Mouse (Mus musculus) embryo, embryonic 9.5 days (tissue): ENCODE results near the gene Ptch2.

Experiments
- DNase-seq: peaks from one replicate; pipeline ENCODE4 v3.0.0-alpha.2; 2017; ENCODE audit errors: extremely low spot score

The Ptch2 gene

DNA sequence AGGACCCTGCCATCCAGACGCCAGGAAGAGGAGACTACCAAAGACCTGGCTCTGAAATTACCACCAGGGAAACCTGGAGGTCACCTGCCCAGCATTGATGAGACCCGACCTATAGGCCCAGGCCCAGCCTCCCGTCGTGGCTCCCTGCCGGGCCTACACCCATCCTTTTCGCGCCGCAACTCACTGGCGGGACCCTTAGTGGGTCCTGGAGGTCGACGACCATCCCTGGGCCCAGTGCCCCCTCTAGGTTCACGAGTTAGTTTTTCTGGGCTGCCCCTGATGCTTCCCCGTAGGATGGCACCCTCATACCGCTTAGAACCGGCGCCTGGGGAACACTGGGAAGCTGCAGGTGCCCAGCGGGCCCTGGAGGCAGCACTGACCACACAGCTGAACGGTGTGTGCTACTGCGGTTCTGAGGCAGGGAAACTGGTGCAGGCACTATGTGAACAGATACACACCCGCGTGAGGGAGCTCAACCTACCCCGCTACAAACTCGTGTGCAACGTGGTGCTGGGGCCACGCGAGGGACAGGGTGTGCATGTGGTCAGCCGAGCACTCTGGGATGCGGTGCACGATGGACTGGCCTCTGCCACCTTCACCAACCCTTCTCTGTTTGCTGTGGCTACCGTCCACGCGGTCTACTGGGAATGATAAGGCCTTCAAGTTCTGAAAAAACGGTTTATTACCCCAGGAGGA lies 32.3 kb downstream of the Ptch2 start:
- no peak for DNase-seq

DNA sequence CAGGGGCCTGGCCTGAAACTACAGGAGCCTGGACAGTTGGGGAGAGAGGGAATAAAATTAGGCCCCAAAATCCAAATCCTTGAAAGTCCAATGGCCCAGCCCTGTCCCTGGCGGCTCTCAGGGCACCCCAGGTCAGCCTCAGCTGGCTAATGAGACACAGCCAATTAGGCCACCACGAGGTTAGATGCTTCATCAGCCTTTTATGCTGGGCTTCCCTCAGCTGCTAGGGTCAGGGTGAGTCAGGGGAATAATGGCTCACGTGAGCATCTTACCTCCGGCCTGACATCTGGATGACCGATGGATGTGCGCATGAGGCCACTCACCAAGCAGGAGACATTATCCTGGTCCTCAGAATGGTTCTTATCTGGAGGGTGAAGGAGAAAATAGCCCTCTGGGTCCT lies 34.9 kb downstream of the Ptch2 start:
- DNase-seq: no peak

DNA sequence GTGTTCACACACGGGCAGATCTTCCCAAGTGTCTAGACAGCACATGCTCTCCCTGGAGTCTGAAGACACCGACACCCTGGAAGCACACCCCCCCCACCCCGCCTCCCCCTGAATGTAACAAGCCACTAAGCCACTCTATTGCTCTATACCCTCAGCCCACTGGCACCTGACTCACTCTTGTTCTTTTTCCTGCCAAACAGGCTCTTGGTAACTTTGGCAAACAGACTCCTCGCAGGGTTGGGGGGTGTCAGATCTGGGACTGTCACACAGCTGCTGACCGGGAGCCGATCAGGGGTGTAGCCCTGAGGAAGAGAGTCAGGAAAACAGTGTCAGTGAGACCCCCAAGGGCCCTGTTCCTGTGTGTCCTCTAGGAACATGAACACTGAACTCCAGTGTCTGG lies 35.3 kb downstream of the Ptch2 start:
- no peak for DNase-seq

DNA sequence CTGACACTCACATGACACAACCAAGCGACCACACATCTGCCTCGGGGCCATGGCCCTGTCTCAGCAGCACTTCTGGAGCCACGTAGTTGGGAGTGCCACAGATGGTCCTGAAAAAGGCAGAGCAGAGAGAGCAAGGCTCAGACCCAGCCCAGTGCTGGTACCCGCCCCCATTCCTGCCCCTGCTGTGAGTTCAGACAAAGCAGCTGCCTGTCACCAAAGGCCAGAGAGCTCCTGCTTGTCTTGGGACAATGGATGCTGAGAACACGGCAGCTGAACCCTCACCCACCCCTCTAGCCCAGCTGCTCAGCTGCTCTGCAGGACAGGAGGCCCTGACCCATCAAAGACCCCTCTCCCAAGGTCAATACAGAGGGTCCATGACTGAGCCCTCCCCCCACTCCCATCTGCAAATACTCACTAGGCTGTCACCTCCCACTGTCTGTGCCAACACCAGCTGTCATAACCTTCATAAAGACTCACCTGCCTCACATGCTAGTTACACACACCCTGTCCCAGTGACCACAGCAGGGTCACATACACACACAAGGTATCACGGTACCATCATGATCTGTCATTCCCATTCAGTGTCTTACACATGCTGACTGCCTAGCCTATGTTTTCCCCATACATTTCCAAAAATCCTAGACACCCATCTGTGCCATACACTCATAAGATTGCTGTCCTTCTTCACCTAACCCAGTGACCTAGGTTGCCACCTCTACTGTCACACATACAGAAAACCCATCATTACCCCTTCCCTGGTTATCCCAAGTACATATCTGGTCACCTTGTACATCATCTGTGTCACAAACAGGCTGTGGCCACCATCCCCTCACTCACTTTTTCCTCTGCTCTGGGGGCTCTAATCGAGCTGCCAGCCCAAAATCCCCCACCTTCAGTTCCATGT lies 36.3 kb downstream of the Ptch2 start:
- DNase-seq: peak; percentile 73

DNA sequence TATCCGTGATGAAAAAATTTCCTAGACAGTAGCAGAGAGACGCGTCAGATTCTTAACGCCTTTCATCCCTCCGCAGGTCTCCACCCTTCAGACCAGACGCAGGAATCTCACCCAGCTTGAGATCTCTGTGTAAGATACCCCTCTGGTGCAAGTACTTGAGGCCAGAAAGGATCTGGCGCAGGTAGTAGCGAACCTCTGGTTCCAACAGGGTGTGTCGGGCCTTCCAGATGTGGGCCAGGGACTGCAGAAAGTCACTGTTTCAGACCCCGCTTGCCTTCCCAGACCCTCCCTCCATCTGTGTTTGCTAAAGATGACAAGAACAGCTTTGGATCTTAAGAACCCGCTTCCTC lies 36.9 kb downstream of the Ptch2 start:
- no peak for DNase-seq

DNA sequence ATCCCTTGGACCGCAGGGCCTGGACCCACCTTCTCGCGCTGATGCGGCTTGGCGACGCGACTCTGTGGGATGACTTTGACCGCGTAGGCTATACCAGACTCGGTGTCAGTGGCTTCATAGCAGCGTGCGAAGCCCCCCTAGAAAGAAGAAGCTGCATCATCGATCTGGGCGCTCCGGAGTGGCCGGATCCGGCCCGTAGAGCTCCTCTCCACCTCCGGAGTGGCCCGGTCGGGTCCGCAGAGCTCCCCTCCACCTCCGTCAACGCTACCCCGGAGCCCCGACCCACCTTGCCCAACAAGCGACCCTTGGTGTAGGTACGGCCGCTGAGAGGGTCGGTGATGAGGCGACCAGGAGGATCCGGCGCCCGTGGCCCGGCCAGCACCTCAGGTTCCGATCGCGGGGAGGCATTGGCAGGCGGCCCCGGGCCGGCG lies 37.5 kb downstream of the Ptch2 start:
- DNase-seq: no peak

DNA sequence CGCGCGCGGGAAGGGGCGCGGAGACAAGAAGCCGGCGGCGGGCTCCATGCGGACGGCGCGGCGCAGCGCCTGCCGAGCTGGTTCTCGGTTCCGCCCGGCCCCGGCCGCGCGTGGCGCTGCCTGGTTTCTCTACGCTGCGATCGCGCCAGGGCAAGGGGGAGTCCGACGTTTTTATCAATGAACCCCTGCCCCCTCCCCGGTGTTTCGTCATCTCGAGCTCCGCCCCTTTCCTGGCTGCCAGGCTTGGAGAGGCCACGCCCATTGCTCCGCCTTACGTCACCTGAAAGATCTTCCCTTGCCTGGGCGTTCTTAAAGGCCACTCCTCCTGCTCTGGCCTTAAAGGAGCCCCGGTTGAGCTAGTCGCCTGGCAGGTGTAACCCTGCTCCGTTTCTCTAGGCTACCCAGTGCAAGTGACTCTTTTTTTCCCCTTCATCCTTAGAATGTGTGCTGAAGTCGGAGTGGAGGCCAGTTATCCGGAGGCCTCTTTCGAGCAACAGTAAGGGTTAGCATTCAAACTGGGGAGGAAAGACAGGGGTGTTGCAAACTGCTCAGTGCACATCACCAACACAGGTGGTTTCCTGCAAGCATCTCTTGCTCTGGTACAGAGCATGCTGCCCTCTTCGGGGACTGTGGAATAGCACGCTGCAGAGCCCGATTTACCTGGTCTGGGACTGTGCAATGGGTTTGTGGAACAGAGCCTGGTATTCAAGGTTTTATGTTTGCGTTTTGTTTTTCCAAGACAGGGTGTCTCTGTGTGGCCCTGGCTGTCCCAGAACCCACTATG lies 38.1 kb downstream of the Ptch2 start, which contains the start of gene Plk3:
Gene Plk3, minus strand, starts transcription at position 147 of the 784 bp plus-strand sequence.
- DNase-seq: peak; percentile 95

DNA sequence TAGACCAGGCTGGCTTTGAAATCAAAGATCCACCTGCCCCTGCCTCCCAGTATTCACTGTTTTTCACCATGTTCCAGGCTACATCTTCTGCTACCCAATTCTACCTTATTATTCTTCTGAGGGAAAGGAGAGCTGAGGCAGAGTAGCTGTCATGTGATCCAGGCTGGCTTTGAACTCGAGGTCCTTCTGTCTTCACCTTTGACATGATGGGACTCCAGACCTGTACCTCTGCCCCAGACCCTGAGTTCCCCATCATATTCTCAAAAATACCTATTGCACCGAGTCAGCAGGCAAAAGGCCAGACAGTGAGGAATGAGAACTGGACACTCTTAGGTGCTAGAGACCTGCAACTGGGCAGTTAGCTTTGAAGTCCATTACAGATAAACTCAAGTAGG lies 38.7 kb downstream of the Ptch2 start:
- DNase-seq: no peak

DNA sequence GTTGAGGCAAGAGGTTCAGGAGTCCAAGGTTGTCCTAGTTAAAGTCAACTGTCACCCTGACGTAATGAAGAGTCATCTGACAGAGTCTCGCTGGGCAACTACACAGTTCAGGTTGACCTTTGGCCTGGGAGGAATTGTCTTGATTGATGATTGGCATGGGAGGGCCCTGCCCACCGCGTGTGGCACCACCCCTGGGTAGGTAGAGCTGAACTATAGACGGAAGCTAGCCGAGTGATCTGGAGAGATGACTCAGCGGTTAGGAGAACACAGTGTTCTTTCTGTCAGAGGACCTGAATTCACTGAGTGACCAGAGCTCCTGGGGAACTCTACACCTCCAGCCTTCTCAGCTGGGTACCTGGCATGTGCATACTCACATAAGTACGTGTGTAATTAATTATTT lies 40.2 kb downstream of the Ptch2 start:
- no peak for DNase-seq

DNA sequence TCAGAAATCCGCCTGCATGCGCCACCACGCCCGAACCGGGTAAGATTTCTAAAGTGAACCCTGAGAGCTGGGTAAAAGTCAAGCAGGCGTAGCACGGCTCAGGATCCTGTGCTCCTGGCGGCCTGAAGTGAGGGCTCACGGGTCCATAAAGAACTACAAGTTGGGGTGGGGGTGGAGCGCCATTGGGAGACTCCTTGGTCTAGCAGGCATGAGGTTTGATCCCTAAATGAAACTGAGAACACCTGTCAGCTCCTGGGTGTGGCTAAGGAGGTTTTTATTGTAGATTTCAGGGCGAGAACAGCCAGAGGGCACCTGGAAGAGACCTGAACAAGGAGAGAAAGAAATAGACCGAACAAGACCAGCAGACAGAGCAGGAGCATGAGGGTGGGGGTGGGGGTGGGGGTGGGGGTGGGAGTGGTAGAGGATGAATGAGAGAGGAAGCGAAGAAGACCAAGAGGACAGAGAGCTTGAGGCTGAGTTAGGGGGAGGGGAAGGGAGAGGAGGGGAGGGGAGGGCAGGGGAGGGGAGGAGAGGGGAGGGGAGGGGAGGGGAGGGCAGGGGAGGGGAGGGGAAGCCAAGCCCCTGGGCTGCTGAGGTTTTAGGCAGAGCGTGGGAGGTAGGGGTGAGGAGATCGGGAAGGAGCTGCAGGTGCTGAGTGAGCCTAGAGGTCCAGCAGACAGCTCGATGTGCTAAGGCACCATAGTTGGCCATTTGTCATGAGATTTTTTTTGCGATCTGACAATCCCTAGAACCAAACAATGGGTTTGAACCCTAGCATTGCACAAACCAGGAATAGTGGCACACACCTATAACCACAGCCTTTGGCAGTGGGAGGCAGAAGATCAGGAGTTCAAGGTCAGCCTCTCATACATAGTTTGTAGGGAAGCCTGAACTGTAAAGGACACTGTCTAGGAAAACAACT lies 42.7 kb downstream of the Ptch2 start:
- no peak for DNase-seq

DNA sequence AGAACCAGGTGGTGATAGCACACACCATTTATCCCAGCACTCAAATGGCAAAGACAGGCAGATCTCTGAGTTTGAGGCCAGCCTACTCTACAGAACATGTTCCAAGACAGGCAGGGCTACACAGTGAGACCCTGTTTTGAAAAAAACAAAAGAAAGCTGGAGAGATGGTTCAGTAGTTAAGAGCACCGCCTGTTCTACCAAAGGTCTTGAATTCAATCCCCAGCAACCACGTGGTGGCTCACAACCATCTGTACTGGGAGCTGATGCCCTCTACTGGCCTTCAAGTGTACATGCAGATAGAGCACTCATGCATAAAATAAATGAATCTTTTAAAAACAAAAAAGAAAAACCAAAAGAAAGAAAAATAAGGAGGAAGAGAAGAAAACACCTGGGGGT lies 43.3 kb downstream of the Ptch2 start:
- DNase-seq: no peak

DNA sequence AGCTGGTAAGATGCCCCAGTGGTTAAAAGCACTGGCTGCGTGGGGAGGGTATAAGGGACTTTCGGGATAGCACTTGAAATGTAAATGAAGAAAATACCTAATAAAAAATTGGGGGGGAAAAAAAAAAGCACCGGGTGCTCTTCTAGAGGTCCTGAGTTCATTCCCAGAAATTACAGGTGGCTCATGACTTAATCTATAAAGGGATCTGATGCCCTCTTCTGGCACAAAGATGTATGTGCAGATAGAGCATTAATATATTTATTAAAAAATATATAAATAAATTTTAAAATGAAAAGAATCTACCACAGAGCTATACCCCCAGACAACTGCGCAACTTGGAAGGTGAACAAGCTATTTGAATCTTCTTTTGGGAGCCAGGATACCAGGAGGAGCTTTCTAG lies 44.7 kb downstream of the Ptch2 start:
- no peak for DNase-seq

DNA sequence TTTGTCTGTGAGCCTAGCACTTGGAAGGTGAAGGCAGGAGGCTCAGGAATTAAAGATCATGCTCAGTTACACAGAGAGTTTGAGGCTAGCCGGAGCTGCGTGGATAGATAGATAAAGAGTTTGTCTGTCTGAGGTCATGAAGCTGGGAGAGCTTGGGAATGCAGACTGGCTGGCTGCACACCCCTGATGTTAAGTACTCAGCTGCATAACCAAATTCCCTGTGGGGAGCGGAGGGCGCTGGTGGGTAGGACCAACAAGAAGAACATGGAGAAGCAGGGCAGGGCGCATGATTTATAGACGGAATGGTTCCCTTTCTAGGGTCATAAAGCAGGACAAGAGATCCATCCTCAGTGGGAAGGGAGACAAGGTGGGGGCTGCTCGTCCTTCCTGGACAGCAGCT lies 47.1 kb downstream of the Ptch2 start:
- DNase-seq: no peak

DNA sequence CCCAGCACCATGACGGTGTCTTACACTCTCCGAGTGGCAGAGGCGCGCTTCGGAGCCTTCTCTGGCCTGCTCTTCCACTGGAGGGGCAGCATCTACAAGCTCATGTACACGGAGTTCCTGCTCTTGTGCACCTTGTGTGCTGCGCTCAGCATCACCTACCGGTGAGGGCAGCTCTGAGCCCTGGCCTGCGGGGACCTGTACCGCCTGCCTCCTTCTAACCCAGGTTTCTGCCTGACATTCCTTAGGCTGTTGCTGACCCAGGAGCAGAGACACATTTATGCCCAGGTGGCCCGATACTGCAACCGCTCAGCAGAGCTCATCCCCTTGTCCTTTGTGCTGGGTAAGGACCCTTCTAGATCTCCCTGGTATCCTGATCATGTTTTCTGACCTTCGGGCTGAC lies 49.4 kb downstream of the Ptch2 start:
- DNase-seq: no peak

DNA sequence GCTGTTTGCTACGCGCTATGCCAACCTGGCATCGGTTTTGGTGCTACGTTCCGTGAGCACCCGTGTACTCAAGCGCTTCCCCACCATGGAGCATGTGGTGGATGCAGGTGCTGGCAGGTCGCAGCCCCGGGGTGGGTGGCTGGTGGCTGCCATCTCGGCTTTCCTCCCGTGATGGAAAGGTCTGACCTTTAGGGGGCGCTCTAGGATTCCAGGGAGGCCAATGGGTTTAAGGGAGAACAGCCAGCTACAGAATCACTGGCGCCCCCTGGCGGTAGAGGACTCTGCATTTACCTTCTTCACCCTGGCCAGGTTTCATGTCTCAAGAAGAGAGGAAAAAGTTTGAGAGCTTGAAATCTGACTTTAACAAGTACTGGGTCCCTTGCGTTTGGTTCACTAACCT lies 50.3 kb downstream of the Ptch2 start:
- DNase-seq: peak; percentile 84

DNA sequence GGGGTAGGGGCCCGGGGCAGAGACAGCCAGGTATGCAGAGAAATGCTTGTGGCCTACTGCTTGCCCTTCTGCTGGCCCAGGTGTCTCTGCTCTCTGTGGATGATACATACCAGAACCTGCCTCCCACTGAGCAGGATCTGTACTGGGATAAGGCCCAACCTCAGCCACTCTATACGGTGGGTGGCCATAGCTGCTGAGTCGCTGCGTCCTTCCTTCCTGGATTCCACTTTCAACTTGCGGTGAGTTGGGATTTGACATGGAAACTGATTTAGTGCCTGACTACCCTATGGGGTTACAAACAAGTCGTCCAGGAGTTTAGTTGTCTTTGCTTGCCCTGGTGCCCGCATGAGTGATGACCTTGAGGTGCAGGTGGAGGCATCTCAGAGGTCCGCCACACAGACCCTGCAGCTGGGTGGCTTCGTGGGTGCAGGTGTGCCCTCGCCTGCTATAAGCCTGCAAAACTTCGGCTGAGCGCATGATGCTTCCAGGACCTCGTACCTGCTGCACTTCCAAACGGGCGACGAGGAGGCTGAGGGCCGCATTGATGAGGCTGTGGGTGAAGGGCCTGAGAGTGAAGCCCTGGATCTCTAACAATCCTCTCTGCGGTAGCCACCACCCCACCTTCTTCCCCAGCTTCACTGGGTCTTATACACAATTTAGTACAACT lies 52.3 kb downstream of the Ptch2 start:
- DNase-seq: no peak

DNA sequence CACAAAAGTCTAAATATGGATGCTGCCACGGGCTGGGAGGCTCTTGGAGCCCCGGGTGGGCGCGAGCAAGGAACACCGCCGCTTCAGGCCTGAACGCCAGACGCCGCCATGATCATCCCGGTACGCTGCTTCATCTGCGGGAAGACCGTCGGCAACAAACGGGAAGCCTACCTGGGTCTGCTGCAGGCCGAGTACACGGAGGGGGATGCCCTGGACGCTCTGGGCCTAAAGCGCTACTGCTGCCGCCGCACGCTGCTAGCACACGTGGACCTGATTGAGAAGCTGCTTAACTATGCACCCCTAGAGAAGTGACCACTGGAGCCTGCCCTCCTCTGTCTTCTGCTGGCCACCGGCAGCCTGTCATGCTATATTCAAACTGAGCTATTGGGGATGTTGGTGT lies 52.9 kb downstream of the Ptch2 start:
- DNase-seq: no peak

DNA sequence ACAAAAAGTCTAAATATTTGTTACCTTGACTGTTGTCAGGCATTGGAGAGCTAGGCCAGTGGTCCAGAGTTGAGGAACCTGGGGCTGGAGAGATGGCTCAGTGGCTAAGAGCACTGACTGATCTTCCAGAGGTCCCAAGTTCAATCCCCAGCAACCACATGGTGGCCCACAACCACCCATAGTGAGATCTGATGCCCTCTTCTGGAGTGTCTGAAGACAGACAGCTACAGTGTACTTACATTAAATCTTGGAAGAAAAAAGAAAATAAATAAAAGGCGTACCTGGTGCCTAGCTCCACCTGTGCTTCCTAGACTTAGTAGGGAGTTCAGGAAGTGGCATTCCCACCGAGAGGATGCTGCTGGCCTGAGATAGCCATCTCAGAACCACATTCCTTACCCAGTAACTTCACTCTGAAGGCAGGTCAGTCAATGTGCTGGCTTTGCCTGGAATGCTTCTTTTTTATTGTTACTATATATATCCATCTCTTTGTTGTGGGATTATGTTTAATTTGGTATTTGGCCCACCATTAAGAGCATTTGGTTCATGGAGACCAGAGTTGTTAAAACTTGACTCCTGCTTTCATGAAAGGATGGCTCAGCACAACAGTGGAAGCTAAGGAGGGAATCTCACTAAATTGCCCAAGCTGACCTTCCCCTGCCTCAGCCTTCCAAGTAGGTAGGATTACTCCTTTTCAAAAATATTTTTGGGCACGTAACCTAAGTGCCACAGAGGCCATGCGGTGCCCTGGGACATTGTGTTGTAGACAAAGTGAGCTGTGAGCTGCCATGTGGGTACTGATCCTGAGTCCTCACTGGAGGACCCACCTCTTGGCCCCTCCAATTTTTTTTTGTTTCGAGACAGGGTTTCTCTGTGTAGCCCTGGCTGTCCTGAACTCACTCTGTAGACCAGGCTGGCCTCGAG lies 53.7 kb downstream of the Ptch2 start:
- DNase-seq: no peak

DNA sequence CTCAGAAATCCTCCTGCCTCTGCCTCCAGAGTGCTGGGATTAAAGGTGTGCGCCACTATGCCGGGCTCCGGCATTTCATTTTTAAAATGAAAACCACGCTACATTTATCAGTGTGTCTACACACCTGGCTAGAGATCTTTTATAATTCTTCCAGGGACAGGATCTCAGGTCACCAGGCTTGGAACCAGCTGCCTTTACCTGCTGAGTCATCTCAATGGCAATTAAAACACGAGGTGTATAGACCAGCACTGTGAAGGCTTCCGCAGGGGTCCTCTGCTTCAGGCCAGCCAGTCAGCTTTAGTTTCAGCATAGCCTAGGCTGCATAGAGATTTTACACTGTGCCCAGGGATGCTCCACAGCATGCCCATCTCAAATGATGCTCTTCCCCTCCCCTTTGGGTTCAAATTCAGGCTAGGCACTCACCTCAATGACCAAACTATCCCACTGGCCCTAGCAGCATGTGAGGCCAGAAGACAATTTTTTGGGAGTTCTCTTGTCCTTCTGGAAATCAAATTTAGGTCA lies 54.4 kb downstream of the Ptch2 start:
- DNase-seq: no peak

DNA sequence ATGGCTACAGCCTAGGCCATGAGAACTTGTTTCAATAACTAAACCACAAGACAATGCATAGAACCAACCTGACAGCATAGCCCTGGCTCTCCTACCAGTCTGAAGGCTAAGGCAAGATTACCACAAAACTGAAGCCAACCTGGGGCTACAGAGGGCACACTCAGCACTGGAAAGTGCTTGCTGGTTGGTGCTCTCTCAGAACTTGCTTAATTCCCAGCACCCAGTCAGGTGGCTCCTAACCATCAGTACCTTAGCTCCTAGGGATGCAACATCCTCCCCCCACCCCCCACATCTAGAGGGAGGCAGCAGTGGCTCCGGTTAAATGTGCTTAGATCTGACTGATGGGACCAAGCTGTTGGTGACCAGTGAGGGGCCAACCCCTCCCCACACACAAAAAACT lies 55.5 kb downstream of the Ptch2 start:
- DNase-seq: no peak
